Mouse (Mus musculus): Measurements from ENCODE around the gene Mrpl48.

DNA sequence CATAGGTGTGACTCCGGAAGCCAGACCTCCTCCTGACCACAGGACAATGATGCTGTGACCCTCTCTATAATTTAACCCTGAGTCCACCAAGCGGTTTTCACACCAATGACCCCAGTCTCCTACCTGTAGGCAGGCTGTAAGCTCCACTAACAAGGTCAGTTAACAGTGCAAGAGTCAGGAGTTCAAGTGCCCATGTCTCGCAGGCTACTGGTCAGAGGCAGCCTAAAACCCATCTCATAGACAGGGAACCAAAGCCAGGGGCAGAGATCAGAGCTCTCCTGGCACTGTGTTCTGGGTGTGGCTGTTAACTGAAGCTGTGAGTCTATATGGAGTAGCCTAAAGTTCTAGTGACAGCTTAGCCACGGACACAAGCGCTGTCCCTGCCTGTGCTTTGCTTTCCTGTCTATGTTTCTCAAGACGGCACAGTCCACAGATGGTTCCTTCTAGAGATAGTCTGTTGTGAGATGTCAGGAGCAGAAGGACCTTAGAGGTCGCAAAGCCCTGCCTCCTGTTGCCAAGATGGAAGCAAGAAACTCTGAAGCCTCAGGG is 105.7 kb downstream of the Mrpl48 start:
- TF ChIP-seq CTCF (IDR thresholded peaks at IDR 0.05; ENCODE audit: insufficient read depth, low read depth, low read length) (no peak), POLR2A (IDR thresholded peaks at IDR 0.05; ENCODE audit: insufficient read depth, low read depth, low read length) (no peak)

All from olfactory bulb, adult 2 months (tissue).